Mouse (Mus musculus) left cerebral cortex, adult 8-10 months (tissue): ENCODE measurements around the gene Slc22a5. TPM values are rescaled to one million over a fixed set of nuclear protein-coding genes. Genes with fewer than 3 reads are reported as not detected.
"Not testable (repeated sequence)": the region's sequence is repeated elsewhere in the genome, so short reads cannot be mapped to it uniquely, and the experiment has no call there.

Source experiments
- DNase-seq, 2 experiments: peaks; one replicate each; pipeline ENCODE4 v3.0.0; 2022; ENCODE audit warnings: low spot score in 2 of 2
- total RNA-seq, 4 experiments: library from RNA; stranded (reverse); gene quantifications; 2 replicates each; pipeline ENCODE4 v1.2.4; 2022

Gene Slc22a5
- 10 to 100 TPM in 2 of 4 experiments, 1 to 10 TPM in 2; 8.9 to 14.0 (median 9.9) TPM for total RNA-seq

GRCm38 (mm10) chr11:53891505-53892451 is at the start of gene Slc22a5:
Gene Slc22a5, minus strand, starts transcription at chr11:53891660.
- peak; percentile 94 to 99 for DNase-seq

DNA sequence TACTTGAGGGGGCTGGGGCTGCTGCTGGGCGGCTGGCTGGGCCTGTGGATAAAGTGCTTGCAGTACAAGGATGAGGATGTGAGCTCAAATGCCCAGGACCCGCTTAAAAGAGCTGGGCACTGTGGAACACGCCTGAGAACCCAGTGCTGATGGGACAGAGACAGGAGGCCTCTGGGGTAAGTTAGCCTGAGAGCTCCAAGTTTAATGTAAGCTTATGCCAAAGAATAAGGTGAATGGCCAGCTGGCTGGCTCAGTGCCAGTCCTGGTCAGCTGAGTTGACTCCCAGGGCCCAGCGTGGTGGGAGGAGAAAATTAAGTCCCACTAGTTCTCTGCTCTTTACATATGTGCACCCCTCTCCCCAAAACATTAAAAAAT is 40.5 kb upstream of the Slc22a5 start:
- DNase-seq, result not testable (repeated sequence)

DNA sequence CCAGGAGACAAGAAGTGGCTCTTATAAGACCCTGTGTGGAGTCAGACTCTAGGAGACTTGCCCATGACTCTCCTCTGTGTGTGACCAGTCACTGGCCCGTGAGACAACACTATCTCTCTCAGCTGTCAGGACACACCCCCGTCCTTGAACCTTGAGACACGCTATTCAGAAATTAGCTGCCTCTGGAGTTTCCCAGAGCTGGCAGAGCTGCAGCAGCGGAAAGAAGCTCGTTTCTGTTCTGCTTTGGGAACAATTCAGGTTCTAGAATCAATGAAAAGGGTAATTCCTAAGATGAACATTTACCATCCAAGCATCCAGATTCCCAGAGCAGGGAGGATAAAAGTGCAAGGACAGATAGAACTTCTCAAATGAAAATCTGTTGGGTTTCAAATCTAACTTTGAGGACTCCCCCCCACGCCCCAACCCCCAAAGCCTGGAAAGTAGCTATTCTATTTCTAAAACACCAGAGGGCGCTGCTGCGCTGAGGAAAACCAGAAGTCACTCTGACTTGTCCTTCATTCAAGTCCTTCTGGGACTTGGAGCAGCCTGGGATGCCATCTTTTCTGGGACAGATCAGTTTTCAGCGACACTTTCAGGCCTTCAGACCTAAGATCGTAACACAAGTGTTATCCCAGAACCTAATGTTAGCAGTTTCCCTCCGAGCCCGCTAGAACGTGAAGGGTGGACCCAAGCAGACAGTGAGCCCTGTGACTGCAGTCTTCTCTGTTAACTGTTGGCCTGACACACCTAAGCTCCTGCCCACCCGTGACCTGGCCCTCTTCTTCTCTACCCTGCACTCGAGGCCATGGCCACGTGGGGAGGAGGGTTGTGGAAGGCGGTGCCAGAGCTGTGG is 39.9 kb upstream of the Slc22a5 start:
- DNase-seq, result peak; percentile 7 to 31

GRCm38 (mm10) chr11:53929741-53930140 is 38.3 kb upstream of the Slc22a5 start:
- DNase-seq, result no peak

- no peak for DNase-seq
Measured at GRCm38 (mm10) chr11:53928585-53928984, 37.1 kb upstream of the Slc22a5 start.

- no peak for DNase-seq
Measured at GRCm38 (mm10) chr11:53926303-53926702, 34.8 kb upstream of the Slc22a5 start.

GRCm38 (mm10) chr11:53918851-53919250 is 27.4 kb upstream of the Slc22a5 start:
- DNase-seq, result no peak

DNA sequence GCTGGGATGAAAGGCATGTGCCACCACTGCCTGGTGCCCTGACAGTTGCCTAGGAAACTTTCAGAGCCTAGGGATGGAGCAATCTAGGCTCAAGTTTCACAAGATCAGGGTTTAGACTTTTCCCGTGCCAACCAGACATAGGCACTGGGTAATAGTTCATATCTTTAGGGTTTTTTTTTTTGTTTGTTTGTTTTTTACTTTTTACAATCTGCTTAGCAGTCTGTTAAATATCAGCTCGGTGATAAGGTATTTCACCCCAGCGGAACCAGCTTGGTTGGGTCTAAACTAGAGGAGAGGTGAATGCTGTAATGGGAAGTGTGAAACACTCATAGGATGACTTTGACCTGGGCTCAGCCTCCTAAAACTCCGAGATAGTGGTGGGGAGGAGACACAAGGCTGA is 19.6 kb upstream of the Slc22a5 start:
- DNase-seq, result no peak

DNA sequence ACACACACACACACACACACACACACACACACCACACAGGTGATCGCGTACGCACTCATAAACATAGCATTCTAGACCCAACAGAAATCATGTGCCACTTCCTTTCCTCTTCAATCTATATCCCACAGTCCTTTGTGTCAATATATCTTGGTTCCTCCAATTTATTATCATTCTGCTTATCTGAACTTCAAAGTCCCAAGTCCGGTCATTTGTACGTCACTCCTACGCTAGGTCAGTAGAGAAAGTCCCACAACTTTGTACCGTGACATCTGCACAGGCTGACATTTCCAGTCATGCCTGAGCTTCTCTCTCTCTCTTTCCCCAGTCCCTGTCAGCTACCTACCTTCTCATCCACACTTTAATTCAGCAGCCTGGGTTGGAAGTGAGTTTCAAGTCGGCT is 17.2 kb upstream of the Slc22a5 start:
- DNase-seq, result no peak

DNA sequence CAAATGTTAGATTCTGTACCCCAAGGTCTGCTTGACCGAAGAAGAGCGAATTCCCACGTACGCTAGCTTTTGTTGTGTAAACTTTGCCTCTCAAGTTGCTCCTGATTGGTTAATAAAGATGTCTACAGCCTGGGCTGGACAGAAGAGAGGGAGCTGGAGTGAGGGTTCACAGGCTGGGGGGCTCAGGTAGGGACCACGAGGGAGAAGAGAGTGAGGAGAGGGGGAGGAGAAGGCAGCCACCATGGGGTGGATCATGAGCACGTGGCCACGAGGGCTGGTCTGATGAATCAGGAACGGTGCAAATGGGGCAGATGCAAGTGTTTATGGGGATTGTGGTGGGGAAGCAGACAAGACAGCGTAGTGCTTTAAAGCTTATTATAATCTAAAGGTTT is 13.1 kb upstream of the Slc22a5 start:
- no peak for DNase-seq

- DNase-seq, result no peak
Measured at GRCm38 (mm10) chr11:53903781-53904533, 12.5 kb upstream of the Slc22a5 start.

GRCm38 (mm10) chr11:53902741-53903140 is 11.3 kb upstream of the Slc22a5 start:
- DNase-seq, result no peak

DNA sequence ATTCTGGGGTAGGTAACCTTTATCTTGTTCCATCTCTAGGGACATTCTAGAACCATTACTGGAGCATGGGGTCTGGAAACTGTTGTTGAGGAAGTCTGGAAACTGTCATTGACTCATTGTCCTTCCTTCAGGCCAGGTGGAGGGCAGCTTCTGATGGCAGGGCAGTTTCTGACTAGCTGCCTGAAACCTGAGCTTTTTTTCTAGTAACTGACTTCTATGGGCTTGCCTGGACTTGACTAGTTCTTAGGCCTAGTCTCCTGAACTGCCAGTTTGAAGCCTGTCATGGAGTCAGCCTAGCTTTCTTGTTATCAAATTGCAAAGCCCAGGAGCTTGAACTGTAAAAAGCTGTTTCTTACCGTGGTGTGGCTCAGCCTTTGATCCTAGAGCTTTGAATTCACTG is 9.5 kb upstream of the Slc22a5 start:
- DNase-seq, result no peak

DNA sequence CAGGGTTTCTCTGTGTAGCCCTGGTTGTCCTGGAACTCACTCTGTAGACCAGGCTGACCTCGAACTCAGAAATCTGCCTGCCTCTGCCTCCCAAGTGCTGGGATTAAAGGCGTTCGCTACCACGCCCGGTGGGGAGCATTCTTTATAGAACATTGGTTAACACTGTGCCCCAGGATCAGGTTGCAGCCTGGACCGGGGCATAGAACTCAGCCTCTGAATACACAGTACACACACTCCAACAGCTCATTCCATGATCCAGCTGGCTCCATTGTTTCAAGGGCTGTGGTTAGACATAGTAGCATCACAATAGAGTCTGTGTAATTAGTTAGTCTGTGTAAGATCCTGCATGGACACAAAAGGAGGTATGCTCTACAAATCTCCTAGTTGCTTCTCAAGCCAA is 8.5 kb upstream of the Slc22a5 start:
- no peak for DNase-seq

DNA sequence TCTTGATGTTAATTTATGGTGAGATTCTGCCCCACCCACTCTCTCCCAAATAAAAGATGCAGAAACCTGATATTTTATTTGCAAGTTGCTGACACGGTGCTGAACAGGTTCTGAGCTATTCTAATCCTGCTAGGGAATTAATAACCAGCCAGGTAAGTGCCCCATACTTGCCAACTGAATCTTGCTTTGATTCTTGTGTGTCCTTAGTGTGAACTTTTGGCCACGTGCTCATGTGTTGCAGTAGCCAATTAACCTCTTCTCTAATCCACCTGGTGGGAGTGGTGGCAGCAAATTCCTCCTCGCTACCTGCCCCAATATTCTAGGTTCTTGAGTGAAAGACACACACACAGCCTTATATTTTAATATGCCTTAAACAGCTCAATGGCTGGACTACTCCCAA is 7.5 kb upstream of the Slc22a5 start:
- DNase-seq, result no peak

GRCm38 (mm10) chr11:53896935-53897334 is 5.5 kb upstream of the Slc22a5 start:
- DNase-seq, result no peak

DNA sequence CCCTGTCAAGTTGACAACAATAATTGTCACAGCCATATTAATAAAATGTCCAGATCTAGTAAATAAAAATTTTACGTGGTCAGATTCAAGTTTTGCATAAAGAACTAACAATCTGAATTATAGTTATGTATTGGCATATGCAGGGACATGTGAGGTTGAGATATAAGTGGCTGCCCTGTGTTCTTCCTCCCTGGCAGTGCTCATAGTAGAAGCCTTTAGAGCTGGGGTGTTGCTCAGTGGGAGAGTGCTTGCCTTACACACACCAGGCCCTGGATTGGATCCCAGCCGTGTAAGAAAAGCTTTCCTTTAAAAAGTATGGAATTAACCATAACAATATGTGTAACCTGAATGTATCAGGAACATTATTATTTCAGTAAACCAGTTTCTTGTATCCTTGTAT is 2.0 kb upstream of the Slc22a5 start:
- DNase-seq, result no peak

DNA sequence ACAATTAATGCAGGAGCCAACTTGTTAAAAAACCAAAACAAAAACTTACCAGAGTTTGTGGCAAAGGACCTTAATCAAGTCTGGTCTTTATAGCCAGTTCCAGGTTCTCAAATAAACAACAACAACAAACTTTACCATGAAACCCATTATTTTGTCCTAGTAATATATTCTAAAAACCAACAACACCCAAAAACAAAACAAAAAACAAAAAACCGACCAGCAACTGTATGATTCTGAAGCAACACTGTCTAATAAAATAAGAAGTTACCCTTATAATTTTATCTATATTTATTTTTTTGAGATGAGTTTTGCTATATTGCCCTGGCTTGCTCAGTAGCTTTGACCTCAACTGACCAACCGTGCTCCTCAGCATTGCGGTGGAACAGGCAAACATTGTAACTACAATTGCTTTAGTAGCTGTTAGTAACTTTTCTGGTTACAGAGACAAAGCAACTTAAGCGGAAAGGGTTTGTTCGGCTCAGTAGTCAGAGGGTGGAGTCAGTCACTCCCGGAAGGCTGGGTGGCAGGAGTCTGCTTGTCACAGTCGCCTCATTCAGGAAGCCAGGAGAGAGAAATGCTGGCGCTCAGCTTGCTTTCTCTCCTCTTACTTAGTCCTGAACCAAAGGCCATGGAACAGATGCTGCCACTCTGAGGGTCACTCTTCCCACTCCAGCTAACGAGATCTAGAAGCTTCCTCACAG is 1.4 kb upstream of the Slc22a5 start:
- no peak for DNase-seq

- no peak for DNase-seq
Measured at GRCm38 (mm10) chr11:53890906-53891504, 455 bp downstream of the Slc22a5 start.

DNA sequence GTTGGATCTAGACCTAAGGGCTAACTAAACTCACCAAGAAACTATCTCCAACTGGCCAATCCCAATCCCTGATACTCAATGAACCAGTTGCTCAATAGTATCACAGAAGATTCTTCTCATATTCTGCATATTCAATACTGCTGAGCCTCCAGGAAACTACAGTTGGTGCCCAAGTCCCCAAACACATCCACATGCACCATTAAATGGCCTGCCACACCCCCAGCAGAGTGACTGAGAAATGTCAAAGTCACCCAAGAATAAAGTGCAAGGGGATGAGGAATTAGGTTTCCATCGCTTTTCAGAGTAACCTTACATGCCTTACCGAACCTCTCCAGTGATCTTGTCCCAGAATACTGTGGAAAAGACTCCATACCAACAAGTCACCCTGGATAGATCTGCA is 1.2 kb downstream of the Slc22a5 start:
- no peak for DNase-seq
